Mouse (Mus musculus) hindbrain, embryonic 14.5 days (tissue): ENCODE measurements around the gene Uqcrq. TPM values are rescaled to one million over a fixed set of nuclear protein-coding genes. Genes with fewer than 3 reads are reported as not detected.

Source experiments
- ATAC-seq: fragments of 200-750 bp; cut with Nextera tagmentation; 2 replicates; pipeline ENCODE4 v1.8.0; 2017; ENCODE audit warnings: moderate number of reproducible peaks, mild to moderate bottlenecking, moderate TSS enrichment, moderate library complexity; ENCODE audit not compliant: low FRiP score
- DNase-seq: peaks from one replicate; pipeline ENCODE4 v3.0.0-alpha.2; 2015; ENCODE audit warnings: low spot score
- H3K27ac ChIP-seq: fragments of 300-500 bp; sonication (generic); 2 replicates; pipeline ENCODE4 v1.5.1; 2014; ENCODE audit warnings: mild to moderate bottlenecking, moderate library complexity
- H3K27me3 ChIP-seq: fragments of 300-500 bp; sonication (generic); 2 replicates; pipeline ENCODE4 v1.6.1; 2014; ENCODE audit warnings: mild to moderate bottlenecking, low read length, mixed read lengths; ENCODE audit not compliant: control insufficient read depth, insufficient read depth
- H3K36me3 ChIP-seq: fragments of 300-500 bp; sonication (generic); replicated peaks from 2 replicates; pipeline ENCODE4 v1.6.1; 2014; ENCODE audit not compliant: control insufficient read depth, insufficient read depth
- H3K4me1 ChIP-seq: fragments of 300-500 bp; sonication (generic); replicated peaks from 2 replicates; pipeline ENCODE4 v1.6.1; 2014; ENCODE audit warnings: antibody characterized with exemption, low read length, mixed read lengths; ENCODE audit not compliant: control insufficient read depth, insufficient read depth
- H3K4me2 ChIP-seq: fragments of 300-500 bp; sonication (generic); replicated peaks from 2 replicates; pipeline ENCODE4 v1.6.1; 2014; ENCODE audit warnings: mild to moderate bottlenecking, moderate library complexity
- H3K4me3 ChIP-seq: fragments of 300-500 bp; sonication (generic); replicated peaks from 2 replicates; pipeline ENCODE4 v1.5.1; 2014; ENCODE audit warnings: mild to moderate bottlenecking, low read length
- H3K9ac ChIP-seq: fragments of 300-500 bp; sonication (generic); 2 replicates; pipeline ENCODE4 v1.6.1; 2014
- H3K9me3 ChIP-seq: fragments of 300-500 bp; sonication (generic); 2 replicates; pipeline ENCODE4 v1.6.1; 2016; ENCODE audit warnings: low read length; ENCODE audit not compliant: control insufficient read depth
- WGBS: fragments of 180-500 bp; shearing (Covaris S2); extraction: QIAGEN DNeasy Blood & Tissue Kit; methylation state at CpG from one replicate; pipeline ENCODE4 v1.1.7; 2014; 5-methylcytosine and 5-hydroxymethylcytosine counted together
- polyA plus RNA-seq: library from polyadenylated mRNA; unstranded; fragments of >200 nt; fragmentation: Nextera tagmentation; extraction: Ambion mirVana; gene quantifications from 2 replicates; pipeline ENCODE4 v1.2.1, GENCODE M21; 2014

Uqcrq gene
- polyA plus RNA-seq, 1 experiment from 2014 or later, result 866 TPM

- Histone ChIP-seq H3K27me3 (peaks cover 31% of the 10 kb centered on the region), H3K27ac (no peak overlapping the region), H3K4me3 (no peak overlapping the region), H3K4me1 (peaks cover 3% of the 10 kb centered on the region; the same call in 1 of the 2 replicates), H3K4me2 (no peak overlapping the region), H3K36me3 (no peaks in the 10 kb centered on the region), H3K9ac (no peak overlapping the region), H3K9me3 (no peaks in the 10 kb centered on the region)
- ATAC-seq, result no peak
- DNase-seq, result no peak
- WGBS, result 90% methylated on average over 5 of the region's 5 CpGs
These were observed 22.4 kb upstream of the Uqcrq start for GRCm38 (mm10) chr11:53453031-53453430.

- Histone ChIP-seq H3K4me1 (peaks cover 3% of the 10 kb centered on the region; the same call in 1 of the 2 replicates), H3K36me3 (no peaks in the 10 kb centered on the region), H3K9ac (no peak overlapping the region), H3K27ac (no peak overlapping the region), H3K4me2 (no peak overlapping the region), H3K4me3 (no peak overlapping the region), H3K27me3 (peaks cover 24% of the 10 kb centered on the region), H3K9me3 (no peaks in the 10 kb centered on the region)
- ATAC-seq (no peak), DNase-seq (no peak)
- WGBS, result 96% methylated on average over 9 of the region's 9 CpGs
These were observed 21.8 kb upstream of the Uqcrq start for GRCm38 (mm10) chr11:53452396-53452795.

GRCm38 (mm10) chr11:53451361-53451760 is 20.7 kb upstream of the Uqcrq start:
- no peak overlapping the region for H3K27ac ChIP-seq
- ATAC-seq, result no peak
- peaks cover 15% of the 10 kb centered on the region for H3K27me3 ChIP-seq
- DNase-seq, result no peak
- no peak overlapping the region for H3K4me3 ChIP-seq
- H3K9me3 ChIP-seq, result no peaks in the 10 kb centered on the region
- H3K9ac ChIP-seq, result no peak overlapping the region
- 72% methylated on average over 2 of the region's 2 CpGs for WGBS
- H3K36me3 ChIP-seq, result no peaks in the 10 kb centered on the region
- no peak overlapping the region for H3K4me2 ChIP-seq
- no peaks in the 10 kb centered on the region for H3K4me1 ChIP-seq

DNA sequence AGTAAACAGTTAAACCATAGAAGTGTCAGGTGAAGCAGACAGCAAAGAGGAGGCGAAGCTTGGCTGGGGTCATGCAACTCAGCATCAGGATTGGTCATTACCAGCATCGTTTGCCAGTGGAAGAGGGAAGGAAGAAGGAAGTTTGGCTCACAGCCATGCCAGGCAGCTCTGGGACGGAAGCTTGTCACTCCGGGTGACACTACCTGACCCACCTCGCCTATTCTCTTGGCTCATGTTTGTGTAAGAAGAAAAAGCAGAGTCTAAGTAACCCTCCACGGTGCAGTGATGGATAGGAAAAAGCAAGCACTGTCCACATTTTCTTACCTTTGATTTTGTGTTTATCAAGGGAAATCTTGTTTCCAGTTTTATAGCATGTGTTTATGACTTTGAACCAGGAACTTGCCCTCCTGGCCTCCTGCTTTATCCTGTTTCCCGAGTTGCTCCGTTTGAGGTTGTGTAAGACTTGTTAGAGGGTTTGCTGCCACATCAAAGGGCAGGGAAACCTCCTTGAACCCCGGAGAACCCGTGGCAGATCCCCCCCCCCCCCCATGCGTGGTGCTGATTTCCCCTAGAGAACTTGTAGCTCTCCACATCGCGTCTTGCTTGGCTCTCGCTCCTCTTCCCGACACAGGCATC is 19.6 kb upstream of the Uqcrq start:
- 69% methylated on average over 15 of the region's 15 CpGs for WGBS
- no peak for ATAC-seq

DNA sequence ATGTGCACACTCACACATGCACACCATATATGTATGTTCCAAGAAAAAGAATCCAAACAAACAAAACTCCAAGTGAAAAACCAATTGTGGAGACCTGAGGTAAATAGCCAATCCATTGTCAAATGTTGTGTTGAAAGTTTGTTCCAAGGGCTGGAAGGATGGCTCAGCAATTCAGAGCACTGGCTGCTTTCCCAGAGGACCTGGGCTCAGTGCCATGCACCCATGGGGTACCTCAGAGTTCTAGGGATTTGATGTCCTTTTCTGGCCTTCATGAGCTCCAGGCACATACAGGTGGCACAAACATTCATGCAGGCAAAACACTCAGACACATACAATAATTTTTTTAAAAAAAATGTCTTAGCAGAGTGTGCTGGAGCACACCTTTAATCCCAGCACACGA is 17.9 kb upstream of the Uqcrq start:
- H3K9ac ChIP-seq, result no peak overlapping the region
- no peak for ATAC-seq
- no peaks in the 10 kb centered on the region for H3K9me3 ChIP-seq
- DNase-seq, result no peak
- no peaks in the 10 kb centered on the region for H3K4me1 ChIP-seq
- H3K27me3 ChIP-seq, result no peaks in the 10 kb centered on the region
- WGBS, result 92% methylated on average over 1 of the region's 1 CpGs
- no peak overlapping the region for H3K27ac ChIP-seq
- H3K36me3 ChIP-seq, result no peaks in the 10 kb centered on the region
- H3K4me2 ChIP-seq, result no peak overlapping the region
- no peak overlapping the region for H3K4me3 ChIP-seq

More for the DNA sequence above, 19.6 kb upstream of the Uqcrq start:
- Histone ChIP-seq H3K27ac (no peak overlapping the region), H3K36me3 (no peaks in the 10 kb centered on the region), H3K4me1 (no peaks in the 10 kb centered on the region), H3K9me3 (no peaks in the 10 kb centered on the region), H3K9ac (no peak overlapping the region), H3K4me2 (no peak overlapping the region), H3K4me3 (no peak overlapping the region), H3K27me3 (0 out of 2 replicates have a peak, but pooled peaks cover 4% of the 10 kb centered on the region)
- DNase-seq, result no peak

- 87% methylated on average over 8 of the region's 8 CpGs for WGBS
- Histone ChIP-seq H3K9me3 (no peaks in the 10 kb centered on the region), H3K4me3 (no peak overlapping the region), H3K27ac (no peak overlapping the region), H3K27me3 (no peaks in the 10 kb centered on the region), H3K4me1 (no peaks in the 10 kb centered on the region), H3K9ac (no peak overlapping the region), H3K4me2 (no peak overlapping the region), H3K36me3 (no peaks in the 10 kb centered on the region)
- DNase-seq (no peak), ATAC-seq (no peak)
These were observed 17.4 kb upstream of the Uqcrq start for GRCm38 (mm10) chr11:53447996-53448395.

DNA sequence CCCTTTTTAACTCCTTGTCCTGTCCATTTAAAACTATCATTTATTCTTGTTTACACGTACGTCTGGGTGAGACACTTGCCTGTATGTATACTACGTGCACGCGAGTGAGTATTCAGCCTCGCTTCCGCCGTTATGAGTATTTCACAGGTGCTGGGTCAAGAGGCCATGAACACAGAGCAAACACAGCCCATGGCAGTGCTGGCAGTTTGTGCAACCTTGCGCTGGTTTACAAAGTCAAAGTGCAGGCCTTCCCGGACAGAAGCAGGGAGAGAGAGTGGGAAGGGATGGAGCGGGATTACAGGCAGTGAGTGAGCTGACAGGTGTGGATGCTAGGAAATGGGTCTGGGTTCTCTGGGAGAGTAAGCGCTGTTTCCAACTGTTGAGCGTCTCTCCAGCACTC is 15.6 kb upstream of the Uqcrq start:
- Histone ChIP-seq H3K27ac (no peak overlapping the region), H3K9me3 (no peaks in the 10 kb centered on the region), H3K4me3 (no peak overlapping the region), H3K9ac (no peak overlapping the region), H3K4me2 (no peak overlapping the region), H3K27me3 (no peaks in the 10 kb centered on the region), H3K4me1 (no peaks in the 10 kb centered on the region), H3K36me3 (no peaks in the 10 kb centered on the region)
- 87% methylated on average over 13 of the region's 13 CpGs for WGBS
- ATAC-seq (no peak), DNase-seq (no peak)

DNA sequence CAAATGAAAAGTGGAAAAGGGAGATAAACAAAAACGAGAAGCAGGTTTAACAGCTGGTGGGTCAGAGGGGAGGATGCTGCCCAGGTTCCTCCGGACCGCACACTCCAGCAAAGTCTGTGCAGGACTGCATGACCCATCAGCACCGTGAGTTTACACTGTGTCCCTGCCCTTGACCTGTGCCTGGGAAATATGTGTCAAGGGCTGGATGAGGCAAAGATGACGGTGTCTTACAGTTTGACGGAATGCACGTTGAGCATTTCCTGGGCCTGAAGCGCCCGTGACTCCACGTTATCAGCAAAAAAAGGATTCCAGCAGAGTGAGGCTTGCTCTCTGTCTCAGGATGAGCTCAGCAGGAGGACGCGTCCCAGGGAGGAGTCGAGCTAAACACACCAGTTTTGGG is 14.9 kb upstream of the Uqcrq start:
- H3K9me3 ChIP-seq, result no peaks in the 10 kb centered on the region
- H3K27me3 ChIP-seq, result no peaks in the 10 kb centered on the region
- 59% methylated on average over 13 of the region's 13 CpGs for WGBS
- no peak for ATAC-seq
- no peak overlapping the region for H3K4me2 ChIP-seq
- H3K9ac ChIP-seq, result no peak overlapping the region
- no peaks in the 10 kb centered on the region for H3K4me1 ChIP-seq
- no peak overlapping the region for H3K27ac ChIP-seq
- H3K36me3 ChIP-seq, result no peaks in the 10 kb centered on the region
- no peak for DNase-seq
- H3K4me3 ChIP-seq, result no peak overlapping the region

- Histone ChIP-seq H3K4me3 (no peak overlapping the region), H3K9ac (no peak overlapping the region), H3K4me2 (no peak overlapping the region), H3K4me1 (no peaks in the 10 kb centered on the region), H3K27ac (no peak overlapping the region), H3K36me3 (no peaks in the 10 kb centered on the region), H3K9me3 (no peaks in the 10 kb centered on the region), H3K27me3 (no peaks in the 10 kb centered on the region)
- no peak for DNase-seq
- no peak for ATAC-seq
- WGBS, result 33% methylated on average over 6 of the region's 6 CpGs
These were observed 13.2 kb upstream of the Uqcrq start for GRCm38 (mm10) chr11:53443861-53444260.

- Histone ChIP-seq H3K4me2 (no peak overlapping the region), H3K4me1 (no peaks in the 10 kb centered on the region), H3K4me3 (no peak overlapping the region), H3K27ac (no peak overlapping the region), H3K9ac (no peak overlapping the region), H3K27me3 (no peaks in the 10 kb centered on the region), H3K9me3 (no peaks in the 10 kb centered on the region), H3K36me3 (no peaks in the 10 kb centered on the region)
- no peak for ATAC-seq
- WGBS, result 60% methylated on average over 12 of the region's 12 CpGs
- DNase-seq, result no peak
These were observed 11.3 kb upstream of the Uqcrq start for GRCm38 (mm10) chr11:53441921-53442320.
